Mouse (Mus musculus): ENCODE measurements around the gene Ado. TPM values are rescaled to one million over a fixed set of nuclear protein-coding genes. Genes with fewer than 3 reads are reported as not detected.

Gene Ado
- polyA plus RNA-seq, 1 experiment = 23.6 TPM

GRCm38 (mm10) chr10:67512211-67512610 lies 36.5 kb downstream of the Ado start:
- H3K27ac ChIP-seq (ENCODE audit: insufficient read depth, low read depth, low read length) = no peak overlapping the region
- H3K4me1 ChIP-seq (ENCODE audit: control insufficient read depth, insufficient read depth, low read length) = no peaks in the 10 kb centered on the region
- no peak overlapping the region for H3K4me3 ChIP-seq (ENCODE audit: insufficient read depth, low read length)
- TF ChIP-seq POLR2A (IDR thresholded peaks at IDR 0.05; ENCODE audit: borderline replicate concordance, low read depth, low read length) (no peak), CTCF (IDR thresholded peaks at IDR 0.05; ENCODE audit: low read depth, low read length) (no peak)

- Histone ChIP-seq H3K4me3 (ENCODE audit: insufficient read depth, low read length) (no peak overlapping the region), H3K27ac (ENCODE audit: insufficient read depth, low read depth, low read length) (no peak overlapping the region), H3K4me1 (ENCODE audit: control insufficient read depth, insufficient read depth, low read length) (peaks cover 15% of the 10 kb centered on the region)
- TF ChIP-seq POLR2A (IDR thresholded peaks at IDR 0.05; ENCODE audit: borderline replicate concordance, low read depth, low read length) = no peak
- no peak for TF ChIP-seq CTCF (IDR thresholded peaks at IDR 0.05; ENCODE audit: low read depth, low read length)
These were observed 43.5 kb downstream of the Ado start for GRCm38 (mm10) chr10:67505248-67505647.

GRCm38 (mm10) chr10:67504046-67504445 lies 44.7 kb downstream of the Ado start:
- H3K4me1 ChIP-seq (ENCODE audit: control insufficient read depth, insufficient read depth, low read length) = peaks cover 15% of the 10 kb centered on the region
- H3K4me3 ChIP-seq (ENCODE audit: insufficient read depth, low read length) = no peak overlapping the region
- no peak for TF ChIP-seq POLR2A (IDR thresholded peaks at IDR 0.05; ENCODE audit: borderline replicate concordance, low read depth, low read length)
- TF ChIP-seq CTCF (IDR thresholded peaks at IDR 0.05; ENCODE audit: low read depth, low read length) = no peak
- no peak overlapping the region for H3K27ac ChIP-seq (ENCODE audit: insufficient read depth, low read depth, low read length)

- H3K4me3 ChIP-seq (ENCODE audit: insufficient read depth, low read length) = no peak overlapping the region
- H3K4me1 ChIP-seq (ENCODE audit: control insufficient read depth, insufficient read depth, low read length) = peaks cover 15% of the 10 kb centered on the region
- TF ChIP-seq CTCF (IDR thresholded peaks at IDR 0.05; ENCODE audit: low read depth, low read length) (no peak), POLR2A (IDR thresholded peaks at IDR 0.05; ENCODE audit: borderline replicate concordance, low read depth, low read length) (no peak)
- H3K27ac ChIP-seq (ENCODE audit: insufficient read depth, low read depth, low read length) = no peak overlapping the region
These were observed 45.3 kb downstream of the Ado start for GRCm38 (mm10) chr10:67503320-67503995.

- no peak for TF ChIP-seq CTCF (IDR thresholded peaks at IDR 0.05; ENCODE audit: low read depth, low read length)
- no peak for TF ChIP-seq POLR2A (IDR thresholded peaks at IDR 0.05; ENCODE audit: borderline replicate concordance, low read depth, low read length)
- no peak overlapping the region for H3K4me3 ChIP-seq (ENCODE audit: insufficient read depth, low read length)
- H3K27ac ChIP-seq (ENCODE audit: insufficient read depth, low read depth, low read length) = no peak overlapping the region
- peaks cover 2% of the 10 kb centered on the region; the same call in 1 of the 2 replicates for H3K4me1 ChIP-seq (ENCODE audit: control insufficient read depth, insufficient read depth, low read length)
These were observed 50.8 kb downstream of the Ado start for GRCm38 (mm10) chr10:67497951-67498350.

GRCm38 (mm10) chr10:67497144-67497892 lies 51.4 kb downstream of the Ado start:
- H3K4me3 ChIP-seq (ENCODE audit: insufficient read depth, low read length) = no peak overlapping the region
- H3K27ac ChIP-seq (ENCODE audit: insufficient read depth, low read depth, low read length) = no peak overlapping the region
- peaks cover 7% of the 10 kb centered on the region; the same call in 1 of the 2 replicates for H3K4me1 ChIP-seq (ENCODE audit: control insufficient read depth, insufficient read depth, low read length)
- no peak for TF ChIP-seq CTCF (IDR thresholded peaks at IDR 0.05; ENCODE audit: low read depth, low read length)
- no peak for TF ChIP-seq POLR2A (IDR thresholded peaks at IDR 0.05; ENCODE audit: borderline replicate concordance, low read depth, low read length)

Other genes with a start within 250 kb of the Ado start
- gene Egr2, start 13.5 kb downstream of the Ado start, polyA plus RNA-seq (2012; ENCODE audit: insufficient read depth, insufficient read length, missing spikeins) = 3.6 and 5.8 TPM in 2 replicates

Measured in bone marrow macrophage, adult 2 months (primary cell).